Mouse (Mus musculus) bone marrow macrophage, adult 2 months (primary cell): ENCODE measurements around the gene Rxra. TPM values are rescaled to one million over a fixed set of nuclear protein-coding genes. Genes with fewer than 3 reads are reported as not detected.

ENCODE experiments used
- H3K27ac ChIP-seq: 2 replicates; pipeline ENCODE4 v1.5.1; 2012; ENCODE audit warnings: low read depth, low read length; ENCODE audit not compliant: insufficient read depth
- H3K4me1 ChIP-seq: 2 replicates; pipeline ENCODE4 v1.6.1; 2012; ENCODE audit warnings: low read length; ENCODE audit not compliant: control insufficient read depth, insufficient read depth
- H3K4me3 ChIP-seq: 2 replicates; pipeline ENCODE4 v1.5.1; 2012; ENCODE audit warnings: mild to moderate bottlenecking, low read length, moderate library complexity; ENCODE audit not compliant: insufficient read depth
- CTCF ChIP-seq: IDR thresholded peaks from 2 replicates; pipeline ENCODE4 v1.5.1; 2012; ENCODE audit warnings: low read depth, mild to moderate bottlenecking, low read length, moderate library complexity
- POLR2A ChIP-seq: IDR thresholded peaks from 2 replicates; pipeline ENCODE4 v1.6.1; 2012; ENCODE audit warnings: mild to moderate bottlenecking, low read depth, low read length, borderline replicate concordance
- polyA plus RNA-seq: library from polyadenylated mRNA; stranded (reverse); fragments of >200 nt; gene quantifications from 2 replicates; pipeline ENCODE4 v1.2.4, GENCODE M21; 2012; ENCODE audit not compliant: missing spikeins, insufficient read depth, insufficient read length

Rxra gene
- 35.8 and 39.7 TPM in 2 replicates for polyA plus RNA-seq

GRCm38 (mm10) chr2:27676106-27676477, at the start of gene Rxra:
TSS of gene Rxra (plus strand) at chr2:27676440.
- Histone ChIP-seq H3K4me1 (peaks cover 23% of the 10 kb centered on the region), H3K27ac (peak within 1 kb of the TSS; percentile 50), H3K4me3 (peak within 1 kb of the TSS; percentile 81)
- TF ChIP-seq POLR2A (no peak), CTCF (no peak)

- Histone ChIP-seq H3K4me3 (no peak overlapping the region), H3K4me1 (no peaks in the 10 kb centered on the region), H3K27ac (no peak overlapping the region)
- TF ChIP-seq POLR2A (no peak), CTCF (no peak)
These were observed 49.6 kb upstream of the Rxra start for GRCm38 (mm10) chr2:27626604-27627003.

DNA sequence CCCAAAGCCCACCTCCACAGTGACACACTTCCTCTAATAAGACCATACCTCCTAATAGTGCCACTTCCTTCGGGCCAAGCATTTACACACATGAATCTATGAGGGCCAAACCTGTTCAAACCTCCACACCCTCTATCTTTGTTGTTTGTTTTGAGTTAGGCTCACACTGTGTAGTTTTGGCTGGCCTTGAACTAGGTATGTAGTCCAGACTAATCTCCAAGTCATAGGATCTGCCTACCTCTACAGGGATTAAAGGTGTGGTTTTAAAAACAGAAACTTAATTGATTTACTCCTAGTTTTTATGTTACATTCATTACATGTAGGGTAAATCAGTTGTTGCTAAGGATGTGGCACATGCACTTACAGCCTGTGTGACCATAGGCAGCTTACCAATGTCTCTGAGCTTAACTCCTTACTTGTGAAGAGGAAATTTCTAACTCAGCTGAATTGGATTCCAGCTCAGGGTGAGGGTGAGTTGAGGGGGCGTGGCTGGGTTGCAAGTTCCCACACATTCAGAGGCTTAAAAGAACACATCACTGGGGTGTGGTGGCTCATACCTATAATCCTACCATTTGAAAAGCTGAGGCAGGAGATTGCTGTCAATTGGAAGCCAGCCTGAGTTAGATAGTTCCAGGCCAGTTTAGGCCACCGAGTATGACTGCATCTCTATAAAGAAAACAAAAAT, 45.5 kb upstream of the Rxra start:
- Histone ChIP-seq H3K4me1 (no peaks in the 10 kb centered on the region), H3K27ac (no peak overlapping the region), H3K4me3 (no peak overlapping the region)
- TF ChIP-seq CTCF (no peak), POLR2A (no peak)

DNA sequence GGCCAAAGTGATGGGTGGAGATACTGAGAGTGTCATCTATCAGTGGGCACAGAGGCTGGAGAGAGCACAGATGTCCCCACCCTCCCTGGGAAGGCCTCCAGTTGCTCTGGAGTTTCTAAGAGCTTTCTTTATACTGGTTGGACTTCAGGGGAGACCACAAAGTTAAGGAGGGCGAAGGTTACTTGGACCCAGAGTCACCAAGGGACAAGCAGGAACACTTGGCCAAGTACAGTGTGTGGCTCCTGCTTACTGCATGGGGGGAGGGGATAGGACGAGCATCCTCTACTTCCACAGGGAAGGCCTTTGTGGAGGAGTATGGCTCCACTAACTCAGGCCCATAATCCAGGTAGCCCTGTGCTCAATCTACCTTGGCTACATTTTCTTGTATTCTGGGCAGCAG, 42.8 kb upstream of the Rxra start:
- TF ChIP-seq POLR2A (no peak), CTCF (no peak)
- Histone ChIP-seq H3K27ac (no peak overlapping the region), H3K4me1 (no peaks in the 10 kb centered on the region), H3K4me3 (no peak overlapping the region)

GRCm38 (mm10) chr2:27634018-27634417, 42.2 kb upstream of the Rxra start:
- H3K4me1 ChIP-seq, result no peaks in the 10 kb centered on the region
- H3K27ac ChIP-seq, result no peak overlapping the region
- TF ChIP-seq CTCF (no peak), POLR2A (no peak)
- H3K4me3 ChIP-seq, result no peak overlapping the region

- TF ChIP-seq POLR2A, result no peak
- no peak for TF ChIP-seq CTCF
- Histone ChIP-seq H3K4me3 (no peak overlapping the region), H3K27ac (no peak overlapping the region), H3K4me1 (no peaks in the 10 kb centered on the region)
These were observed 41.0 kb upstream of the Rxra start for GRCm38 (mm10) chr2:27635147-27635738.

DNA sequence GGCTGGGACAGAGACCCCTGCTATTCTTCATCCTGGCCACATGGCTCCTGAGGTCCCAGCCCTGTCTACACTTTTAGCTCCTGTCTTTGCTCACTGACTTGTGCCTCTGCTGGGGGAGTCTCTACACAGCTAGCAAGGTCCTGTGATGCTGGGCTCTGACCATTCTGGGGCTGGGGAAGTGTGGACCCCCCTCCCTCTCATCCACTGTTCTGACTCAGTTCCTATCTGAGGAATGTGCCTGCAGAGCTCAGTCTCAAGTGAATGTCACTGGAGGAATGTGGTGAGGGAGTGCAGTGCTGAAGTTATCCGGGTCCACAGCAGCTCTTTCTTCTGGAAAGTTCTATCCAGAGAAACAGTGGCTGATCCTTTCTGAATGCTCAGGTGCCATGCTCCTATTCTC, 39.4 kb upstream of the Rxra start:
- Histone ChIP-seq H3K4me1 (no peaks in the 10 kb centered on the region), H3K4me3 (no peak overlapping the region), H3K27ac (no peak overlapping the region)
- TF ChIP-seq POLR2A, result no peak
- no peak for TF ChIP-seq CTCF

DNA sequence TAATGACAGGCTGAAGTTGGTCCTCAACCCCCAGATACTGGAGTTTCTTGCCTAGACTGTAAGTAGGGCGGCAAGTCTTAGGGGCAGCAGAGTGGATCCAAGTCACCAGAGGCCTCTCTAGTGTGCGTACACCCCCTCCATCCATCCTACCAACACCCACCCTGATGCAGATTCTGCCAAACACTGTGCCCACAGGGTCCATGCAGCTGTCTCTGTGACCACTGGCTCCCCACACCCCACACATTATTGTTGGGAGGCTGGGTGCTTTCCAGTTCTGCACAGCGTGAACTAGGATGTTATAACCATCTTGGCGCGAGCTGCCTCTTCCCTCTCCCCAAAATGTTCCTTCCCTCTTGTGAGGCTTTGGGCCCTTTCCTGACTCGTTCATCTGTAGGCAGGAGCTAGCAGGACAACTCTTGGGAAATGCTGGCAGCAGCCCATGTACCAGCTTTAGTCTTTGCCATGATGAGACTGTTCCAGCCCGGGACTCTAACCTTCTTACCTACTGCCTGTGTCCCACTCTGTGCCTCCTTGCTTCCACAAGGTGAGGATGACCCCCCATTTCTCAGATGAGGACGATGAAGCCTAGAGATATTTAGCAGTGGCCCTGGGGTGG, 38.9 kb upstream of the Rxra start:
- no peak for TF ChIP-seq CTCF
- TF ChIP-seq POLR2A, result no peak
- Histone ChIP-seq H3K4me3 (no peak overlapping the region), H3K4me1 (no peaks in the 10 kb centered on the region), H3K27ac (no peak overlapping the region)

DNA sequence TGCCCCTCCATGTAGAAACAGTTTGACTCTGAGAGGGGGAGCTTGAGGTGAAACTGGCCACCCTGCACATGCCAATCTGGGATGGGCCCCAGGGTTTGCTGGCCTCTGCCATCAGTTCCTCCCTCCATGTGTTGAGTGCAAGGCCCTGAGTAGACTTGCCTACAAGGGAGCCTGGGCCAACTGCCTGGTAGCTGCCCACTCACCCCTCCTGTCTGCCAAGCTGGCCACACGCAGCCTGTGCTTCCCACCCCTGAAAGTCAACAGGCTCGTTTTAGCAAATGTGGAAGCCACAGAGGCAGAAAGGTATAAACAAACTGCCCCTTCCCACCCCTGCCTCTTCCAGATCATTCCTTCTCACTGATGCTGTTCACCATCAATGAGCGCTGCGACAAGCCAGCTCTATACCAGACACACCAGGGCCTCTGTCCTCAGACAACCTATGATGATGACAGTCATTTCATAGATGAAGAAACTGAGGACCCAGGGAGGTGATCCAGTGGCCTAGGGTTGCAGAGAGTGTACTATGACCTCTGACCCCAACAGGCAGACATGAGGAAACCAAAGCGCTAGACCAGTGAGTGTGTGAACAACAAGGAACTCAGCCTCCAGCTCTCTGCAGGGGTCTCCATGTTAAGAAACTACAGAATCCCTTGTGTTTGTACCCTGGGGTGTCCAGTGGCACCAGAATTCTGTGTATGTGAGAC, 36.5 kb upstream of the Rxra start:
- TF ChIP-seq POLR2A (no peak), CTCF (no peak)
- Histone ChIP-seq H3K27ac (no peak overlapping the region), H3K4me1 (no peaks in the 10 kb centered on the region), H3K4me3 (no peak overlapping the region)

- Histone ChIP-seq H3K4me1 (no peaks in the 10 kb centered on the region), H3K27ac (no peak overlapping the region), H3K4me3 (no peak overlapping the region)
- TF ChIP-seq POLR2A (no peak), CTCF (no peak)
These were observed 35.2 kb upstream of the Rxra start for GRCm38 (mm10) chr2:27640900-27641479.
